Mouse (Mus musculus): ENCODE measurements around the gene Cdh3. TPM values are rescaled to one million over a fixed set of nuclear protein-coding genes. Genes with fewer than 3 reads are reported as not detected.
"Not testable (repeated sequence)": the region's sequence is repeated elsewhere in the genome, so short reads cannot be mapped to it uniquely, and the experiment has no call there.

Gene Cdh3
- total RNA-seq, 2 experiments from 2014 or later: 2.0 to 5.4 TPM

GRCm38 (mm10) chr8:106570386-106570785 is 59.7 kb downstream of the Cdh3 start:
- DNase-seq (ENCODE audit: low spot score in 2 of 2): no peak

GRCm38 (mm10) chr8:106571551-106572172 is 61.0 kb downstream of the Cdh3 start:
- DNase-seq (ENCODE audit: low spot score in 2 of 2): no peak

GRCm38 (mm10) chr8:106572175-106572574 is 61.5 kb downstream of the Cdh3 start:
- not testable (repeated sequence) for DNase-seq (ENCODE audit: low spot score in 2 of 2)

GRCm38 (mm10) chr8:106573168-106573567 is 62.5 kb downstream of the Cdh3 start, which contains the start of gene Gm10073:
Gene Gm10073, minus strand, starts transcription at chr8:106573461.
- not testable (repeated sequence) for DNase-seq (ENCODE audit: low spot score in 2 of 2)

GRCm38 (mm10) chr8:106574283-106574682 is 63.6 kb downstream of the Cdh3 start:
- no peak for DNase-seq (ENCODE audit: low spot score in 2 of 2)

- no peak for DNase-seq (ENCODE audit: low spot score in 2 of 2)
Observed at GRCm38 (mm10) chr8:106576849-106577555, 66.3 kb downstream of the Cdh3 start.

GRCm38 (mm10) chr8:106579510-106579909 is 68.8 kb downstream of the Cdh3 start:
- DNase-seq (ENCODE audit: low spot score in 2 of 2): no peak

- DNase-seq (ENCODE audit: low spot score in 2 of 2): no peak
Observed at GRCm38 (mm10) chr8:106581344-106582088, 70.8 kb downstream of the Cdh3 start.

- no peak for DNase-seq (ENCODE audit: low spot score in 2 of 2)
Observed at GRCm38 (mm10) chr8:106584942-106585670, 74.4 kb downstream of the Cdh3 start.

GRCm38 (mm10) chr8:106585671-106586037 is 75.0 kb downstream of the Cdh3 start:
- no peak for DNase-seq (ENCODE audit: low spot score in 2 of 2)

- no peak for DNase-seq (ENCODE audit: low spot score in 2 of 2)
Observed at GRCm38 (mm10) chr8:106586896-106587295, 76.2 kb downstream of the Cdh3 start.

- DNase-seq (ENCODE audit: low spot score in 2 of 2): no peak
Observed at GRCm38 (mm10) chr8:106588443-106589431, 78.0 kb downstream of the Cdh3 start.

- no peak for DNase-seq (ENCODE audit: low spot score in 2 of 2)
Observed at GRCm38 (mm10) chr8:106592458-106592857, 81.8 kb downstream of the Cdh3 start.

- not testable (repeated sequence) for DNase-seq (ENCODE audit: low spot score in 2 of 2)
Observed at GRCm38 (mm10) chr8:106595623-106596022, 84.9 kb downstream of the Cdh3 start.

- DNase-seq (ENCODE audit: low spot score in 2 of 2): no peak
Observed at GRCm38 (mm10) chr8:106597067-106597466, 86.4 kb downstream of the Cdh3 start.

- no peak for DNase-seq (ENCODE audit: low spot score in 2 of 2)
Observed at GRCm38 (mm10) chr8:106599265-106599979, 88.7 kb downstream of the Cdh3 start.

GRCm38 (mm10) chr8:106603131-106603819 is 92.6 kb downstream of the Cdh3 start, which contains the start of gene Cdh1:
Gene Cdh1, plus strand, starts transcription at chr8:106603351.
- no peak for DNase-seq (ENCODE audit: low spot score in 2 of 2)

- no peak for DNase-seq (ENCODE audit: low spot score in 2 of 2)
Observed at GRCm38 (mm10) chr8:106603933-106604332, 93.2 kb downstream of the Cdh3 start.

GRCm38 (mm10) chr8:106605657-106606056 is 95.0 kb downstream of the Cdh3 start:
- DNase-seq (ENCODE audit: low spot score in 2 of 2): no peak
